Mouse (Mus musculus) thymus, postnatal 0 days (tissue): ENCODE measurements at regions not wholly inside any gene's neighbourhood (a gene's known extent, or its start where the extent isn't known, plus 50 kb on each side); places are given as distances from the start of the nearest gene placed in this dataset.

Source experiments
- DNase-seq: peaks from one replicate; pipeline ENCODE4 v3.0.0-alpha.2; 2015; ENCODE audit warnings: low spot score

DNA sequence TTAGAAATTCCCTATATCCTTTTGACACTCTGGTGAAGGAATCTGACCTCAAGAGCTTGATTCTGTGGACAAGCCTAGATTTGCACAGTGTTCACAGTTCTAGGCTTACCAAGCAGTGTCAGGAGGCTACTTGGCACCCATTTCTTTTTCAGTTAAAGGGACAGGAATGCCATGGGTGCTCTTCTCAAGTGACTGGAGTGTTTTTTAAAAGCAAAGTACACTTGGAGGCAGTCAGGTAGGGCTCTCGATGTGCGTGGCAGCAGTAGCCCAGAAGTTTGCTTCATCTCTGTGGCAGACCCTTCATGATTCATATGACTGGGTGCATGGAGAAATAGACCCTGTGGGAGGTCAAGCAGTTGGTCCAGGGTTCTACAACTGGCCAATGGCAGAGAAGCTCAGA lies 310.4 kb upstream of the Id2 start:
- no peak for DNase-seq

- DNase-seq: no peak
These were observed 303.4 kb upstream of the Id2 start for GRCm38 (mm10) chr12:25400326-25400725.

GRCm38 (mm10) chr12:25398726-25399125 lies 301.8 kb upstream of the Id2 start:
- DNase-seq: no peak

DNA sequence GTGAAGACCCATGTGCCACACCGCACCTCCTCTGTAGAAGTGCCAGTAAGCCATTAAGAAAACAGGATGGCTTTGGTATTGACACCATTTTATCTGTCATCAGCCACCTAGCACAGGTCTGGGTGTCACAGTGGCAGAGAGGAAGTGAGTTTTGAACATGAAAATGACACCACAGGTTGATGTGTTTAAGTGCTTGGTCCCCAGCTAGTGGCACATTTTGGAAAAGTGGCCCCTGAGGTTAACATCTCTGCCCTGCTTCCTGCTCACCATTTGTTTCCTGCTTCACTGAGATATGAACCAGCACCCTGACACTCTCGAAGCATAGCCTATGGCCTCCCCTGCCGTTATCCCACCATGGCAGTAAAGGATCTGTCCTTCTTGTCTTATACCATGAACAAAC lies 297.4 kb upstream of the Id2 start:
- no peak for DNase-seq

DNA sequence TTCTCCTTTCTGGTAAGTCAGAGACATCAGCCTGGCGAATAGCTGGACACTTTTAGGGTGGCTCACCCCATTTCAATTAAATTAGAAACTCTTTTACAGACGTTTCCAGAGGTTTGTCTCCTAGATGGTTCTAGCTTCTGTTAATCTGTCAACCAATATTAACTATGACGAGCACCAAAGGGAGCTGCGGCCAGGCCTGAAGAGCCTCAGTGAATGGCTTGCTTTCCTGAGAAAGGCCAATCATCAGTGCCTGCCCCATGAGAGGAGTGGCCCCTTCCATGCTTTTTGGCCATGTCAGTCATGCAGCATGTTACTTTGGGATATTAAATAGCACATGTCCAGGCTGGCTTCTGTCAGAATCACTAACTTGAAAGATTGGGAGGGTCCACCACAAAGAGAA lies 296.6 kb upstream of the Id2 start:
- no peak for DNase-seq

DNA sequence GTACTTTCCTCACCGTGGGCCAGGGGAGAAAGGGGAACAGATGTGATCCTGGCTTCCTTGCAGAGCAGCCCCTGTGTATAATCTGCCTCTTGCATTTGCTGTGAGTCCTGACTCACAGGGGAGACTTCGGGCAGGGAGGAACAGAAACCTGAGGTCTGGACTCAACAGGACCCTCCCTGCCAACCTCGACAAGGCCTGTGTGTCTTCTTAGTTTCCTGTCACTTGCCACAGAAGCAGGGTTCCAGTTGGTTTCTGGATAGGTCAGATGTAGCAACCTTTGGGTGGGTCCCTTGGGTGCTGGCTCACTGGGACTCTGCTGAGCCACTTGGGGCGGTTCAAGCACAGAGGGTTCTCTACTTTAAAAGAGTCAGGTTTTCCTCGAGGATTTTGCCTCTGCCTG lies 292.3 kb upstream of the Id2 start:
- no peak for DNase-seq

- DNase-seq: no peak
These were observed 290.9 kb upstream of the Id2 start for GRCm38 (mm10) chr12:25387791-25388280.

DNA sequence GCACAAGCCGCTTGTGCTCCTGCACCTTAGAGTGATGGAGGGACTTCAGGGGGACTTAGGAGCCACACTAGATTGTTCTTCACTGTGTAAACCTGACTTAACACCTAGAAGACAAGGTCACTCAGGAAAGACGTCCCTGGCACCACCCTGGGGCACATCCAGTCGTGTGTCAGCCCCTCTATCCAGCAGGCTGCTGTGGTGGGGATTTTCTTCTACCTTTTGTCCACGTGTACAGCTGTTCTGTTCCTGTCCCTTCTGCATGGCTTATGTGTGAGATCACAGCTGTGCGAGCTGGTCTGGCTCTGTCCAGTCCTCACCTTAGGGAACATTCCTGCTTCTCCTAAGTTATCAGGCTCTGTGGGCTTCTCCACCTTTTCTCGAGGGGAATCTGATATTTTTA lies 286.0 kb upstream of the Id2 start:
- DNase-seq: no peak

DNA sequence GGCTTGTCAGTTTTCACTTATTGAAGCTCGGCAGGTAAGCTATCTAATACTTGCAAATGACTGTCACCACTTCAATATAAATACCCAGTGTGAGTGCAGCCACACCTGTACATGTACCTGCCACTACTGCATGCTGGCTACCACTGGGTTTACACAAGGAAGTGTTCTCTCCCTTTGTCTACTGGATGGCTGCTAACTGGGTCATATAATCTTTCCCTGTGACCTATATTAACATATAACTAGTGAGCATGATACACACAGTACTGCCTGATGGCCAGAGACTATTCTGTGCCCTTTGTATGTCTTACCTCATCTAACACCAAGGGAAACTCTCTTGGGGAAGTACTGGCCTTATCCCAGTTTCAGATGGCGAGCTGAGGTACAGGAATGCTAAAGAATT lies 285.5 kb upstream of the Id2 start:
- DNase-seq: no peak

DNA sequence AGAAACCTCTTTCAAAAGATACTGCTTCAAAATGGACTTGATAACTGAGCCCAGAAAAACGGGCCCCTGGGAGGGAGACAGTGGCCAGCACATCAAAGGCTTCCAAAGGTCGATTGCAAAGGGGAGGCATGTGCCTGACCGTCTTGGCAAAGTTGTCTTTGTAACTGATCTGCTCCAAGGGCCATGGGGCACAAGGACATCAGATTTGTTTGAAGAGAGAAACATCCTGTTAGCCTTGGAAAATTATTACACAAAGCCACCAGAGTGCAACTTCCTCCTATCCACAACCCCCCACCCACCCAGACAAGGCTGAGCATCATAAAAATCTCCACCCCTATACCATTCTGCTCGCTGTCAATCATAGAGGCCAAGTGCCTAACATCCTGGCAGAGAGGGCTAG lies 284.7 kb upstream of the Id2 start:
- DNase-seq: no peak

- DNase-seq: no peak
These were observed 283.1 kb upstream of the Id2 start for GRCm38 (mm10) chr12:25379996-25380395.

- no peak for DNase-seq
These were observed 282.1 kb upstream of the Id2 start for GRCm38 (mm10) chr12:25379016-25379415.

GRCm38 (mm10) chr12:25378036-25378645 lies 281.2 kb upstream of the Id2 start:
- DNase-seq: no peak

DNA sequence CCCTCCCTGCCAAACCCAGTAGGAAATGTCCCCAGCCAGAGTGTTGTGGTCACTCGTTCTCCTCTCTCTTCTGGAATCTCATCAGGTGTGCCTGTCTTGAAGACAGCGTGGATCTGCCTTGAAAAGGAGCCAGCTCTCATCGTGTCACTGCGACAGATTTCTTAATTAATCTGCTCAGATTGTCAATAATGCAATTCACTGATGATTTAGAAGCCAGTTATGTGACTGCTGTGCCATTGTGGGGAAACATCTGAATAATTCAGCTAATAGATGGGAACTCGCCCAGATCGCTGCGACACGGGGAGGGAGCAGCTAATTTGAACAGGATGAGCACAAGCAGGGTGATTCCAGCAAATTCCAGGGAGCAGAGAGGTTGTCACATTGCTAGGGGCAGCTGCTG lies 279.5 kb upstream of the Id2 start:
- DNase-seq: no peak

DNA sequence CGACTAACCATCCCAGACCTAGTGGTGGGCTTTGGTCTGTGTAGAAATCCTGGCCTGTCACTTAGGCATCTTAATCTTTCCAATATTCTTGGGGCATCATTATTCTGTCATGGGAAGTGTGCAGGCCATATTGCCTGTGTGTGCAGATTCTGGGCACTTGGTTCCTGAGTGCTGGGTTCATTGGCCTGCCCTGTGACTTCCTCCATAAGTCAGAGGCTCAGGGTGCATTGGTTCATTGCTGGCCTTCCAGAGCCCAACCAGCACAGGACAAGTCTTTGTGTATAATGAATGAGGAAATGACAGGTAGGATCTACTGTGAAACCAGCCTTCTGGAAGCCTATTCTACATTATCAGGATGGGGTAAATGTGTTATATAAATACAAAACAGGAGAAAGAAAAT lies 270.6 kb upstream of the Id2 start:
- DNase-seq: no peak

- DNase-seq: no peak
These were observed 268.8 kb upstream of the Id2 start for GRCm38 (mm10) chr12:25365600-25366267.

- DNase-seq: no peak
These were observed 268.1 kb upstream of the Id2 start for GRCm38 (mm10) chr12:25364966-25365568.

DNA sequence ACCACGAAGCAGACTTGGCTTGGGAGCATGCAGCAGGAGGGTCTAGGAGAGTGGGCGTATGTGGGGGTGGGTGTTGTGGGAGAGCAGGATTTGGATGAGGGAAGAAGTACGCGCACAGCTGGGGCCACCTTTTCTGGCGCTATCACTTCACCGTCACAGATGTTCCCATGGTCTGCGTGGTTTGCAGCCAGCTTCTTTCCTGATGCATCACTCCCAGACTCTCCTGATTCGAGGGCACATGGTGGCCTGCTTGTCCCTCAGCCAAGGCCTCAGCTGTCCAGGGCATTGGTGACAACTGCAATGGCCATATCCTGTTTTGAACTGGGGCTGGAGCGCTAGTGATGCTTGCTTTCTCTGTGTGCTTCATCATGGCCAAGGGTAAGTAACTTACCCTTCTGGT lies 266.9 kb upstream of the Id2 start:
- DNase-seq: no peak

- DNase-seq: no peak
These were observed 266.4 kb upstream of the Id2 start for GRCm38 (mm10) chr12:25363341-25363740.

GRCm38 (mm10) chr12:25362771-25363170 lies 265.8 kb upstream of the Id2 start:
- DNase-seq: no peak

GRCm38 (mm10) chr12:25360726-25361125 lies 263.8 kb upstream of the Id2 start:
- no peak for DNase-seq

DNA sequence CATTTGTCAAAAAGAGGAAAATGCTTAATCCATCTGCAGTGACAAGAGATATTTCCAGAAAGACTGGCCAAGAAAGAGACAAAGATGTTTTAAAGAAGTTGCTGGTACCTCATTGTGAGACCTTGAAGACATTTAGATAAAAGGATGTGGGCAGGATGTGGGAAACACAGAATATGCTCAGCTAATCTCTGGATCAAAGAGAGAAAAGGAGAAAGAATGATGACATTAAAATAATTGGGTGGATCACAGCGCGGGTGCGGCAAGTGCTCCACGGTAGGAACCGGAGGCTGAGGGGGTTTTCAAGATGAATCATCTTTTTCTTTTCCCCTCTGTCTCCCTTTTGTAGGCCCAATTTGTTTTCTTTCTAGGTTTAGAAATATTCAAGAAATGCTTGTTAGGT lies 263.0 kb upstream of the Id2 start:
- peak; percentile 35 for DNase-seq
